Mouse (Mus musculus) spleen, adult 2 months (tissue): Measurements from ENCODE around the gene Alkbh2.

Source experiments
- CTCF ChIP-seq: fragments of 200-500 bp; IDR thresholded peaks from 2 replicates; pipeline ENCODE4 v1.5.1; 2011; ENCODE audit warnings: mild to moderate bottlenecking, inconsistent platforms; ENCODE audit not compliant: insufficient read depth, insufficient read length, insufficient replicate concordance; ENCODE audit errors: extremely low read depth
- POLR2A ChIP-seq: fragments of 200-500 bp; IDR thresholded peaks from 2 replicates; pipeline ENCODE4 v1.6.1; 2011; ENCODE audit warnings: low read depth, low read length, inconsistent platforms

- TF ChIP-seq POLR2A: no peak
- no peak for TF ChIP-seq CTCF
Observed at GRCm38 (mm10) chr5:114106391-114106935, 21.6 kb downstream of the Alkbh2 start.
